Mouse (Mus musculus) left cerebral cortex, adult 2 months (tissue): ENCODE measurements around the gene Ccn2. TPM values are rescaled to one million over a fixed set of nuclear protein-coding genes. Genes with fewer than 3 reads are reported as not detected.
"Not testable (repeated sequence)": the region's sequence is repeated elsewhere in the genome, so short reads cannot be mapped to it uniquely, and the experiment has no call there.

ENCODE experiments used
- DNase-seq, 2 experiments: peaks; one replicate each; pipeline ENCODE4 v3.0.0; 2021 to 2022; ENCODE audit warnings: low spot score in 2 of 2, mixed read lengths in 1 of 2; ENCODE audit errors: extremely low spot score in 1 of 2
- H3K27ac ChIP-seq: fragments of 200-600 bp; 2 replicates; pipeline ENCODE4 v1.8.1; 2022
- H3K4me3 ChIP-seq: fragments of 200-600 bp; 2 replicates; pipeline ENCODE4 v1.8.1; 2022
- CTCF ChIP-seq: fragments of 200-600 bp; IDR thresholded peaks from 2 replicates; pipeline ENCODE4 v1.8.1; 2022; ENCODE audit warnings: antibody characterized with exemption, mild to moderate bottlenecking, moderate library complexity
- intact Hi-C: fragments of 180-260 bp; cut with DNase I; formaldehyde crosslinking; loops from one replicate; pipeline ENCODE4 v1.15.1; 2025
- total RNA-seq, 2 experiments: library from RNA; stranded (reverse); gene quantifications; 2 replicates each; pipeline ENCODE4 v1.2.3; 2021

Ccn2 gene
- total RNA-seq, 2 experiments from 2014 or later, result 27.4 to 29.6 TPM

- no peak for DNase-seq
- intact Hi-C loops, result no loop called here
- Histone ChIP-seq H3K27ac (no peak overlapping the region), H3K4me3 (no peak overlapping the region)
- TF ChIP-seq CTCF, result no peak
Measured at GRCm38 (mm10) chr10:24609146-24609545, 13.9 kb downstream of the Ccn2 start.

DNA sequence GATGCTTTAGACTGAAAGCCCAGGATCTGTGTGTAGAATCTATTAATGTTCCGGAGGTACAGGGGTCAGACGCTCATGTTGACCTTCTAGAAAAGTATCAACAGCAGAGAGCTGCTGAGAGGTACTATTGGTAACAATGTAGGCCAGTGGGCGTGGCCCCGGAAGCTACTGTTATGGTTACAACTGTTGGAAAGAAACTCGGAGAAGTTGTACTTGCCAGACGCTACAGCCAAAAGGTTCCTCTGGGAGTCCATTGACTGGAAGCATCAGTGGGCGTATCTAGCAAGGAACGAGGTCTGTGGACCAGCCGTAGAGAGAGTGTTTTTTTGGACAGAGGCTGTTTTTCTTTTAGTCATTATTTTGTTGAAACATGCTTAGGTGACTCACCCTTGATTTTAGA lies 14.5 kb downstream of the Ccn2 start:
- no peak overlapping the region for H3K27ac ChIP-seq
- no peak overlapping the region for H3K4me3 ChIP-seq
- no peak for TF ChIP-seq CTCF
- intact Hi-C loops, result no loop called here
- DNase-seq, result no peak

DNA sequence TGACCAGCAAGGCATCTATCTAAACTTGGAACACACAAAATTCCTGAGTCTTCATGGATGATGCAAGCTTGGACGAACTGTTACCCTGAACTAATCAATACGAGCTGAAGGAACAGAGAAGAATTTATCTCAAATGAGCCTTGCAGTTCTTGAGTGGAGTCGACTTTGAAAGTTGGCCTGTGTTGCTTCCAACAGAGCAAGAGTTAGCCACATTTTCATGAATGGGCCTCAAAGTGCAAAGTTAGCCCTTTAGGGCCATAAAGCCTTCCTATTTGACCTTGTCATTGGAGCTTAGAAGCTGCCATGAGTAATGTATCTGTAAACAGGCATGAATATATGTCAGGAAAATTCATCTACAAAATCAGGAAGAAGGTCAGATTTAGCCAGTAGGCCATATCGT lies 19.5 kb downstream of the Ccn2 start:
- TF ChIP-seq CTCF, result no peak
- intact Hi-C loops, result no loop called here
- no peak for DNase-seq
- H3K27ac ChIP-seq, result no peak overlapping the region
- H3K4me3 ChIP-seq, result no peak overlapping the region

- no peak for TF ChIP-seq CTCF
- H3K4me3 ChIP-seq, result no peak overlapping the region
- intact Hi-C loops, result no loop called here
- DNase-seq, result no peak
- H3K27ac ChIP-seq, result no peak overlapping the region
Measured at GRCm38 (mm10) chr10:24615799-24616198, 20.6 kb downstream of the Ccn2 start.

GRCm38 (mm10) chr10:24616572-24616971 lies 21.3 kb downstream of the Ccn2 start:
- intact Hi-C loops, H3K27ac ChIP-seq, DNase-seq, H3K4me3 ChIP-seq: not testable (repeated sequence)

DNA sequence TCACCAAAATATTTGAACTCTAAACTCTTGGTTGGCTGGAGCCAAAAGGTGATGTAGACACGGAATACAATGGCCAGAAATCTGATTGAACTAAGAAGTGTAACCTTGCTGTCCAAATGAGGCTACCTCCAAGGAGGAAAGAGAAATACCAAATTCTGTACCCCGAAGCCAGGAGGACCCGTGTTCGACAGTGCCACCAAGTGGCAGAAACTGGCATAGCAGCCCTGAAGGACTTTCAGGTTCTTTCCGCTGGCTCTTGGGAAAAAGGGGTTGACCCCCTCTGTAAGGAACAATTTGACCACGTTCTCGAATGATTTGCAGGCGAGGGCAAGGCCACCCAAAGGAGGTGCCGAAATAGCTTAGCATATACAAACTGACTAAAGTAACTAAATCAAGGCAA lies 26.3 kb downstream of the Ccn2 start:
- intact Hi-C loops, result loop anchor here (5.0 to 10.0 kb wide), 4 partner anchors 289 to 827 kb away; partner anchors contain the start of gene Slc18b1
- TF ChIP-seq CTCF, result peak; percentile 91
- Histone ChIP-seq H3K4me3 (no peak overlapping the region), H3K27ac (no peak overlapping the region)
- peak; percentile 29 to 59 for DNase-seq

DNA sequence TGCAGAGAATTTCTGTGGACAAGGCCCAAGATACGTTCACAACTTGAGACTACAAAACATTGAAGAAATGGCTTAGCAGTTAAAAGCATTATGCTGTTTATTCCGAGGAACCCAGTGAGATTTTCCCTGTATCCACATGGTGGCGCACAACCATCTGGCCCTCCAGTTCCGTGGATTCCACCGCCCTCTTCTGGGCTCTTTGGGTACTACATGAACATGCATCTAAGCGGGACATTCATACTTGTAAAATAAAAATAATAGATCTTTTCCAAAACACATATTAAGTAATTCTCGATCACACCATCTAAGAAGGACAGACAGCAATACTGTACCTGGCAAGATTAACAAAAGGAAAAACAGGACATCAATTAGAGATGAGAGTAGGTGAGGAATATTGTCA lies 27.3 kb downstream of the Ccn2 start:
- peak; percentile 88 for TF ChIP-seq CTCF
- Histone ChIP-seq H3K27ac (no peak overlapping the region), H3K4me3 (no peak overlapping the region)
- intact Hi-C loops, result loop anchor here (2.0 to 10.0 kb wide), 5 partner anchors 214 to 828 kb away; partner anchors contain the start of gene Slc18b1
- peak; percentile 44 to 51 for DNase-seq

DNA sequence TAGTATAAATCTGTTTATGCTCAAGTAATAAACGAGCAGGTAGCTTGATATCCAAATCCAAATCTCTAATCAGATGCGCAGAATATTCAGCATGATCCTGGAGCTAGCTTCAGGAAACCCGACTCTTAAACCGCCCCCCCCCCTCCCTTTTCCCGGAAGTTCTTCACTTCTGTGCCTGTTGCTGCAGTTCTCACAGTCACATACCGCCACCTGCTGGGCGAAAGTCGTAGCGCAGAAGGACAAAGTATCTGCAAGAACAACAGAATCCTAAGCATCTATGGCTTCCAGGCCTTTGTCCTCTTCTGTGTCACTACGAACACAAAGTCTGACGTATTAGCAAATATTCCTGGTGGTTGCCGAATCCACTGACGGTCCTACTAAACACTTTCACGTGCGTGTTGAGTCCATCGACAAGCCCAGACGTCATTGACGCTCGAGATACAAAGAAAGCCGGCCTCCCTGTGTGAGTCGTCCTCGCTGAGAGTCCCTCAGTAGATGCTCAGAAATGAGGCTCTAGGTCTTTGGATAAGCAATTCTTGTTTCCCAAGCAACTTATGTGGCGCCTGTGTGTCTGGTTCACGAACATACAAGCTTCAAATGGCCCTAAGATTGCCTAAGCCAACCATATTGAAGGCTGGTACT lies 29.9 kb downstream of the Ccn2 start:
- intact Hi-C loops, result loop anchor here (2.0 to 10.0 kb wide), 2 partner anchors 242 to 830 kb away; partner anchors contain the start of gene Slc18b1
- Histone ChIP-seq H3K27ac (no peak overlapping the region), H3K4me3 (no peak overlapping the region)
- peak; percentile 73 for TF ChIP-seq CTCF
- peak; percentile 77 to 85 for DNase-seq

GRCm38 (mm10) chr10:24627262-24627661 lies 32.0 kb downstream of the Ccn2 start:
- DNase-seq, result no peak
- TF ChIP-seq CTCF, result no peak
- H3K27ac ChIP-seq, result no peak overlapping the region
- H3K4me3 ChIP-seq, result no peak overlapping the region
- intact Hi-C loops, result loop anchor here (10.0 kb wide), 1 partner anchor 832 kb away; the partner anchor contains the start of gene Slc18b1

GRCm38 (mm10) chr10:24628466-24628865 lies 33.2 kb downstream of the Ccn2 start:
- intact Hi-C loops, result loop anchor here (10.0 kb wide), 1 partner anchor 834 kb away; the partner anchor contains the start of gene Slc18b1
- no peak overlapping the region for H3K4me3 ChIP-seq
- no peak for DNase-seq
- H3K27ac ChIP-seq, result no peak overlapping the region
- no peak for TF ChIP-seq CTCF

GRCm38 (mm10) chr10:24629086-24629720 lies 34.0 kb downstream of the Ccn2 start:
- Histone ChIP-seq H3K27ac (no peak overlapping the region), H3K4me3 (no peak overlapping the region)
- intact Hi-C loops, result loop anchor here (10.0 kb wide), 1 partner anchor 834 kb away; the partner anchor contains the start of gene Slc18b1
- no peak for TF ChIP-seq CTCF
- DNase-seq, result no peak

DNA sequence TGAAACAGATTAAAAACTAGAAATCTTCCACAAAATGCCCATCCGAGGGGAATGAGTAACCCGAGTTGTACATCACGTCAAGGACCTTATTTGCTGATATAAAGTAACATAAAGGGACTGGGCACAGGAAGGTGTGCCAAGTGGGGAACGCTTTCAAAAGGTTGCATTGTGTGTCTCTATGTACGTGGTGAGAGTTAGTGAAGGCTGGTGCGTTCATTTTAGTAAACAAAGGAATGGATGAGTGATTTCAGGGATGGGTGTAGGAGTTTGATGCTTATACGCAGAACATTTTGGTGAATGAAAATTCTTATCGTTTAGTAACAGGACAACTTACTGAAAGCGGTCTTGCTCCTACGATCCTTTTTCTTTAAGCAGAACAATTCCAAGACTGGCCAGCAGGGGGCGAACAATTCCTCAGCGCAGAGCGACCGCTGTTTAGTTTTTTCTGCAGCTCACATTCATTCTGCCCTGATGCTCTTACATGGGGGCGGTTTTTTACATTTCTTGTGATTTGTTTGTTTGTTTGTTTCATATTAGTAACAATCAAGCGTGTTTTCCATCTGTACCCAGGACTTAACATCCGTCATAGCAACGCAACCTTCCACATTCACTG lies 35.3 kb downstream of the Ccn2 start:
- intact Hi-C loops, result loop anchor here (2.0 kb wide), 1 partner anchor 160 kb away; no protein-coding TSS in a partner anchor
- no peak overlapping the region for H3K4me3 ChIP-seq
- peak; percentile 68 to 77 for DNase-seq

More for the DNA sequence above, 35.3 kb downstream of the Ccn2 start:
- H3K27ac ChIP-seq, result no peak overlapping the region
- TF ChIP-seq CTCF, result peak; percentile 92
